Mouse (Mus musculus): ENCODE measurements around the gene Card9. TPM values are rescaled to one million over a fixed set of nuclear protein-coding genes. Genes with fewer than 3 reads are reported as not detected.

The Card9 gene
- polyA plus RNA-seq, 1 experiment from 2014 or later = 1.4 TPM

DNA sequence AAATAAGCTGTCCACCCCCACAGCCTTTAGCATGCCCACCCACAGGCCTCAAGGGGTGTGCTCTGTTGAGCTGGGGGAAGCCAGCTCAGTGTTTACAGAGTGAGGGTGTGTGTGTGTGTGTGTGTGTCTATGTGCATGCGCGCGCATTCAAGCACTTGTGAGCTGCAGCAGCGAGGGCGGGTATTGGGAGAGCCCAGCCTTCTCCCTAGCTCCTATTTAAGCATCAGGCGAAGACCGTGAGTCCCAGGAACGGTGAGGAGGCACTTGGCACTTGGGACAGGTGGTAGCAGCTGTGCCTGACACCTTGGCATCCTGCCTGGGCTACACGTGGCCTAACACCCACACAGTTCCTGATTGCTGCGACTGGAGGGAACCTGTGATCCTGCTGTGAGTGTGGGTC lies 18.7 kb downstream of the Card9 start:
- Histone ChIP-seq H3K9ac (replicated peaks) (no peak overlapping the region), H3K9me3 (no peaks in the 10 kb centered on the region), H3K4me3 (replicated peaks) (no peak overlapping the region), H3K27me3 (no peaks in the 10 kb centered on the region), H3K4me2 (replicated peaks) (no peak overlapping the region), H3K36me3 (peaks cover 88% of the 10 kb centered on the region), H3K4me1 (replicated peaks) (no peaks in the 10 kb centered on the region), H3K27ac (0 out of 2 replicates have a peak overlapping the region, but pooled peaks have one; percentile 9)
- WGBS = 92% methylated on average over 10 of the region's 10 CpGs
- ATAC-seq = no peak

DNA sequence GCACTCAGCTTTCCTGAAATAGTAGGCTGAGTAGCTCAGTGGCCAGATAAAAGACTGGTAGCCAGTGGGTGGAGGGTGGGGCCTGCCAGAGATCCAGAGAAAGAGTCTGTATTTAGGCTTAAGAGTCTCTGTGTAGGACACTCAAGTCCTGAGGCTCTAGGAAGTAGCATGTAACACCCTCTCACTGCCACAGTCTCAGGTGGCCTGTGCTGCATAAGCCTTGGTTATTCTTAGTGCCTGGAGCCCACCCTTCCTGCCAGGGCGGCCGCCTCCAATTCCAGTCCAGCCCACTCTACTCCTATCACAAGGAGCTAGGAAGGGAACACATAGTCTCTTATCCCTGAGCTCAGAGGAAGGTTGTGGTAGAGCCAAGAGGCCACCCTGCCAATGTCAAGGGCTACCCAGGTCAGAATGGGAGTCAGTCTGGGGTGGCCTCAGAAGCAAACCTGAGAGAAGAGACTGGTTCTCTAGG lies 19.2 kb downstream of the Card9 start:
- no peaks in the 10 kb centered on the region for H3K4me1 ChIP-seq (replicated peaks)
- no peaks in the 10 kb centered on the region for H3K27me3 ChIP-seq
- no peaks in the 10 kb centered on the region for H3K9me3 ChIP-seq
- H3K36me3 ChIP-seq = peaks cover 83% of the 10 kb centered on the region
- ATAC-seq = no peak
- 91% methylated on average over 2 of the region's 2 CpGs for WGBS
- no peak overlapping the region for H3K4me2 ChIP-seq (replicated peaks)
- H3K9ac ChIP-seq (replicated peaks) = no peak overlapping the region
- H3K27ac ChIP-seq = no peak overlapping the region
- no peak overlapping the region for H3K4me3 ChIP-seq (replicated peaks)

DNA sequence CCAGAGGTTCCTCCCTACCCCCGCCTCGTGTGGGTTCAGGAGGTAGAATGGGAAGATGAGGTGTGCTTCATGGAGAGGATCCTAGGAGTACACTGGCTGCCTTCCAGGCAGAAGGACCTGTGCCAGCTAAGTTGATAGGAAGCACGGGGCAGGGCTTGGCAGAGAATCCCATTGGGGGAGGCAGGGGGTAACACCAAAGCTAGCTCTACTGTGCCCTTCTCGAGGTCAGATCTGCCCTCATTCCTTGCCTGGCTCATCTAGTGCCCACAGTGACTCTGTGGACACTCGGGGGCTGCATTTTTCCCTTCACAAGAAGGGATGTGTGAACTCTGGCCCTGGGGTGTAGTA lies 21.5 kb downstream of the Card9 start:
- Histone ChIP-seq H3K4me2 (replicated peaks) (no peak overlapping the region), H3K27me3 (no peaks in the 10 kb centered on the region), H3K4me1 (replicated peaks) (no peaks in the 10 kb centered on the region), H3K9ac (replicated peaks) (no peak overlapping the region), H3K27ac (no peak overlapping the region), H3K4me3 (replicated peaks) (no peak overlapping the region), H3K36me3 (peaks cover 59% of the 10 kb centered on the region), H3K9me3 (no peaks in the 10 kb centered on the region)
- WGBS = 90% methylated on average over 5 of the region's 5 CpGs
- no peak for ATAC-seq

DNA sequence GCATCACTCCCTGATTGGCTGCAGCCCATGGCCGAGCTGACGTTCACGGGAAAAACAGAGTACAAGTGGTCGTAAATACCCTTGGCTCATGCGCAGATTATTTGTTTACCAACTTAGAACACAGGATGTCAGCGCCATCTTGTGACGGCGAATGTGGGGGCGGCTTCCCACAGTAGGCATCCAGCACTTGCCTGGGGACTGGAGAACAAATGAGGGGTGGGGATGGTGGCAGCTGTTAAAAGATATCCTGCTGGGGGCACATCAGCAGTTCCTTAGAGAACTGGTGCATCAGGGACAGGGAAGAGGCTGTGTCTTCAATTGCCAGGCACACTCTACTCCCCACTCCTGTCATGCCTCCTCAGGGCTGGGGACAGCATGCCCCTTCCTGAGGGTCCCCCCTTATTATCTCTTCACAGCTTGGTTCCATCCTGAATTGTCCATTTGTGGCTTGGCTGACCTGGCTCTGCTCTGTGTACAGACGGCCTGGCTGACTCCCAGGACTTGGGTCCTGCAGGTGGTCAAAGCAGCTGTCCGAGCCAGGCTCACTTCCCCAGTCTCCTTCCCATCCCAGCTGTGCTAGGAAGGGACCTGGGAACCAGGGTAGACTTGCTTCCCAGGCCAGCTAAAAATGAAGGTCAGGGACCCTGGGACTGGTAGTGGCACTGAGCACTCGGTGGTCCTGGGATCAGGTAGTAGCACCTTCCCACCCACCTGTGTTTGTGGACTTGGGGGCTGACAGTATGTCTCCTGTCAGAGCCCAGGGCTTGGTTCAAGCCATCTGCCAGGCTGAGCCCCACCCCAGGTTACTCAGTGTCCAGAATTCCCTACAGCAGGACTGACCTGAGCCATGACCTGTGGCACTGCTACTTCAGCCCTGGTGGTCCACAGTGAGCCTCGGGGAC lies 22.2 kb downstream of the Card9 start:
- no peak overlapping the region for H3K27ac ChIP-seq
- no peaks in the 10 kb centered on the region for H3K9me3 ChIP-seq
- no peak overlapping the region for H3K4me3 ChIP-seq (replicated peaks)
- no peaks in the 10 kb centered on the region for H3K27me3 ChIP-seq
- peaks cover 53% of the 10 kb centered on the region for H3K36me3 ChIP-seq
- no peak overlapping the region for H3K4me2 ChIP-seq (replicated peaks)
- 84% methylated on average over 9 of the region's 13 CpGs for WGBS
- no peak; the same call in 1 of the 2 replicates for ATAC-seq
- H3K4me1 ChIP-seq (replicated peaks) = no peaks in the 10 kb centered on the region
- H3K9ac ChIP-seq (replicated peaks) = no peak overlapping the region

DNA sequence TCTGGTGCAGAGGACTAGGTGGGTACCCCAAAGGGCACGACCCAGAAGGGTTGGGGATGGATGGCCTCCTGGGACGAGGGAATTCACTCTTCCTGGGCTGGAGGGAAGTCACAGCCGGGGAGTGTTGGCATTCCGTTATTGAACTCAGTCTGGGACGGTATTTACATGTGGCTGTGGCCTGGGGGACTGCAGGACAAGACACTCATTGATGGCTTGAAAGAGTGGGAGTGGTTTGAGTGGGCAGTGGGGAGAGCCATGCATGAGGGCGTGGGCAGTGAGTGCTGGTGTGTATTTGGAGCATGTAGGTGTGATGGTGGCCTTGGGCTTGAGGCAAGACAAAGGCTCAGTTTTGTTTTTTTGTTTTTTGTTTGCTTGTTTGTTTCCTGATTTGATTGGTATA lies 30.0 kb downstream of the Card9 start:
- H3K9ac ChIP-seq (replicated peaks) = no peak overlapping the region
- H3K27me3 ChIP-seq = no peaks in the 10 kb centered on the region
- H3K4me1 ChIP-seq (replicated peaks) = no peaks in the 10 kb centered on the region
- peaks cover 65% of the 10 kb centered on the region for H3K36me3 ChIP-seq
- no peak overlapping the region for H3K4me2 ChIP-seq (replicated peaks)
- H3K9me3 ChIP-seq = no peaks in the 10 kb centered on the region
- H3K27ac ChIP-seq = peak overlapping the region; percentile 14; the same call in 1 of the 2 replicates
- no peak for ATAC-seq
- no peak overlapping the region for H3K4me3 ChIP-seq (replicated peaks)
- WGBS = 82% methylated on average over 6 of the region's 6 CpGs

DNA sequence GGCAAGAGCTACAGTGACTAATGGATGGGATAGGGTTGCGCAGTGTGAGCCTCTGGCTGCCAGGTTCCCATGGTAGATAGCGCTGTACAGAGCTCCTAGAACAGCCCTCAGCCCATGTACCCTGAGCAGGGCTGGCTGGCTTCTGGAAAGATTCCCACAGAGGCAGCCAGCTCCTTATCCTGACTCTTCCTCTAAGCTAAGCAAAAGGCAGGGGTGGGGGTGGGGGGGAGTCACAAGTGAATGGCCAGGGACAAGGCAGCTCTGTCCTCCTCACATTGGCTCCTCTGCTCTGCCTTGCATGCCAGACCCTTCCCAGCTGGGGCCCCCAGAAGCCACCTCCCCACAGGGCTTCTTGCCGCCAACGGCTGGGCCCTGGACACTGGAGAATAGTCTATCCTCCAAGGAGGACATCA lies 30.7 kb downstream of the Card9 start:
- no peak overlapping the region for H3K9ac ChIP-seq (replicated peaks)
- H3K36me3 ChIP-seq = peaks cover 72% of the 10 kb centered on the region
- H3K27me3 ChIP-seq = no peaks in the 10 kb centered on the region
- no peaks in the 10 kb centered on the region for H3K9me3 ChIP-seq
- 86% methylated on average over 4 of the region's 4 CpGs for WGBS
- no peak overlapping the region for H3K4me3 ChIP-seq (replicated peaks)
- peak; percentile 57; the same call in 1 of the 2 replicates for ATAC-seq
- H3K4me2 ChIP-seq (replicated peaks) = no peak overlapping the region
- H3K27ac ChIP-seq = peak overlapping the region; percentile 21; the same call in 1 of the 2 replicates
- H3K4me1 ChIP-seq (replicated peaks) = no peaks in the 10 kb centered on the region

DNA sequence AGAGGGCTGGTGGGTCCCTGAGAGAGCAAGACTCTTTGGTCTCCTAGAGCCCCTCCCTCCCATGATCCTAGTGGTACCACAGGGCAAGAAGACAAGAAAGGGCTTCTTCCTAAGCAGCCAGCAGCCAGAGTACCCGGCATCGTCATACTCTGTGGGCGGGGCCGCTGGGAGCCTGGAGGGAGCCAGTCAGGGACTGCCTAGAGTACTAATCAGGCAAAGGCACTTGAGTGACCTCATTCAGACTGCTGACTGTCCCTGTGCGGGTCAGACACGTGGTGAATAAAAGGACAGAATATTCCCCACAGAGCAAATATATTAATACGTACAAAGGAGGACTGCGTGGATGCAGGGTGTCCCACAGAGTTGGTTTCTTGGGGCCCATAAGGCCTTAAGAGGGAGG lies 31.3 kb downstream of the Card9 start:
- 53% methylated on average over 8 of the region's 8 CpGs for WGBS
- Histone ChIP-seq H3K4me1 (replicated peaks) (no peaks in the 10 kb centered on the region), H3K27ac (0 out of 2 replicates have a peak overlapping the region, but pooled peaks have one; percentile 21), H3K36me3 (peaks cover 78% of the 10 kb centered on the region), H3K9me3 (no peaks in the 10 kb centered on the region), H3K4me2 (replicated peaks) (no peak overlapping the region), H3K4me3 (replicated peaks) (no peak overlapping the region), H3K27me3 (no peaks in the 10 kb centered on the region), H3K9ac (replicated peaks) (no peak overlapping the region)
- ATAC-seq = no peak

DNA sequence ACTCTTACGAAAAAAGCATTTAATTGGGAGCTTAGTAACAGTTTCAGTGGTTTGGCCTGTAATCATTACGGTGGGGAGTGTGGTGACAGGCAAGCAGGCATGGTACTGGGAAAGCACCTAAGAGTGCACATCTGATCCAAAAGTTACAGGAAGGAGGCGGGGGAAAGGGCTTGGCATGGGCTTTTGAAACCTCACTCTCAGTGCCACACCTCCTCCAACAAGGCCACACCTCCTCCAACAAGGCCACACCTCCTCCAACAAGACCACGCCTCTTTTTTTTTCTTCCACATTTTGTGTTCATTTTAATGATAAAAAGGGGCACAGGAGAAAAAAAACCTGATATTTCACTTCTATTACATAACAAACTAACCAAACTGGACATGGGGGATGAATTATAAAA lies 32.9 kb downstream of the Card9 start:
- Histone ChIP-seq H3K4me2 (replicated peaks) (no peak overlapping the region), H3K27me3 (no peaks in the 10 kb centered on the region), H3K9me3 (no peaks in the 10 kb centered on the region), H3K27ac (no peak overlapping the region), H3K4me3 (replicated peaks) (no peak overlapping the region), H3K36me3 (peaks cover 92% of the 10 kb centered on the region), H3K9ac (replicated peaks) (no peak overlapping the region), H3K4me1 (replicated peaks) (no peaks in the 10 kb centered on the region)
- ATAC-seq = no peak
- 91% methylated on average over 4 of the region's 4 CpGs for WGBS

DNA sequence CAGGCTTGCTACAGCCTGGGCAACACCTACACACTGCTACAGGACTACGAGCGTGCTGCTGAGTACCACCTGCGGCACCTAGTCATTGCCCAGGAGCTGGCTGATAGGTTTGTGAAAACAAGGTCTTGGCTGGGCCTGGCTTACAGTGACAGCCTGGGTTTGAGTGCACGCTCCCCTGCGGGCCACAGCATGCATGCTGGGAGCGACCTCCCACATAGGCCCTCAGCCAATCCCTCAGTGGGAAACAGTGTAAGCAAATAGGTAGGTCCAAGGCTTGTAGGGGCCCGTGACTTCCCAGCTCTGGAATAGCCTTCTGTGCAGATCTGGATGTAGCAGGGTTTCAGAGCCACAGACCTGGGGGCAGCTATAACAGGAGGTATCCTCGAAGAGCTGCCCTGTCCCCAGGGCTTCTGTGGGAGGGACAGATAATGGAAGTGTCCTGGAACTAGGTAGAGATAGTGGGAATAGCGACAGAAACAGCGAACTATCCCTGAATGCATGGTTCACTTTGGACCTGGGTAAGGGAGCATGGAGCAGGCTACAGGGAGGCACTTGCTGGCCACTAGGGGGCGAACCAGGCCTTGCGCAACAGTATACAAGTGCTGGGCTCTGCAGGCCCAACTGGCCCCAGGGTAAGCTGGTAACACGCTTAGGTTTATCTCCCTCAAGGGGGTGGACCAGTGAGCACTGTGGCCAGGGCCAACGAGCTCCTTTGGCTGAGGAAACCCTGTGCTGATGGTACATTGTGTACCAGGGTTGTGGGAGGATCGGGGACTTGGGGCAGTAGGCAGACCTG lies 35.1 kb downstream of the Card9 start:
- Histone ChIP-seq H3K36me3 (peaks cover 90% of the 10 kb centered on the region), H3K27me3 (no peaks in the 10 kb centered on the region), H3K4me3 (replicated peaks) (no peak overlapping the region), H3K4me1 (replicated peaks) (peaks cover 20% of the 10 kb centered on the region), H3K9ac (replicated peaks) (no peak overlapping the region), H3K9me3 (no peaks in the 10 kb centered on the region), H3K4me2 (replicated peaks) (no peak overlapping the region), H3K27ac (no peak overlapping the region)
- ATAC-seq = peak; percentile 75
- WGBS = 63% methylated on average over 15 of the region's 15 CpGs

DNA sequence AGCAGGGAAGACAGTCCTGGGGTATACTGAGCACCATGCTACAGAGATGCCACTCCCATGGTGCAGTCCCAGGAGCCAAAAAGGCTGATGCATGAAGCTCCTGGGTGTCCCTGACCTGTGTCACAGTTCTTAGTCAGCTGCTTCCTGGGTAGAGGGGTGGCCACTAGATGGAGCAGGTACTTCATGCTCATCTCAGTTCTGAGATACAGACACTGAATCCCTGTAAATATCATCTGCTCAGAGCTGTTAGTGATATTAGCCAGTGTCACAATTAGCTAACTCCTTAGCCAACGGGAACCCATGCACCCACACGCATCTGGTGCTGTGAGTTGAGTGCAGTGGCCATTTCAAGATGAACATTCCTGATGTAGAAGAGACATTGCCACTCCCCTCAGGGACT lies 35.8 kb downstream of the Card9 start:
- Histone ChIP-seq H3K27me3 (no peaks in the 10 kb centered on the region), H3K4me3 (replicated peaks) (no peak overlapping the region), H3K4me2 (replicated peaks) (no peak overlapping the region), H3K36me3 (peaks cover 83% of the 10 kb centered on the region), H3K9me3 (no peaks in the 10 kb centered on the region), H3K9ac (replicated peaks) (no peak overlapping the region), H3K27ac (no peak overlapping the region), H3K4me1 (replicated peaks) (peaks cover 26% of the 10 kb centered on the region)
- WGBS = 90% methylated on average over 2 of the region's 2 CpGs
- no peak for ATAC-seq

DNA sequence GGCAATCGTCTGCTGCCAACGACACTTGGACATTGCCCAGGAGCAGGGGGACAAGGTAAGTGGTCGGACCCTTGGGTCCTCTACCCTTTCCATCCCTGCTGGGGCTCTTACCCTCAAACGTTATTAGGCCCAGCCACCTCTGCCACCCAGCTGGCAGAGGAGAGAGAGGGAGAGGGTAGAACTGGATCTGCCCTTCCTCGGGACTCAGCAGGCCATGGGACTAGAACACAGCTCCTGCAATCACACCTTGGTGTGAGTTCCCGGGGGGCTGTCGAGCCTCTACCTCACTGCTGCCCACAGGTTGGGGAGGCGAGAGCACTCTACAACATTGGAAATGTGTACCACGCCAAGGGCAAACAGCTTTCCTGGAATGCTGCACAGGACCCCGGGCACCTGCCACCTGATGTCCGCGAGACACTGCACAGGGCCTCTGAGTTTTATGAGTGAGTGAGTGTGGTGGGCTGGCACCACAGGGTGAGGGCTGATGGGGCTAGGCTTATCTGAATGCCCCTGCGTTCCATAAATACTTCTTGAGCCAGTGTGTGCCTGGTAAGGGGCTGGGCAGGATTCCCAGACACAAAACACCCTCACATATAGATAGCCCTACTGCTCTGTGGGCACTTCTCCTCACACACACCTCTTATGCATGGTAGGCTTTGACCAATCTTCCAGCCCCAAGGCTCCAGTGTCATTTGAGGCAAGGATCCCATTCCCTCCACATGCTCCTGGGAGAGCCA lies 37.0 kb downstream of the Card9 start:
- no peak overlapping the region for H3K4me2 ChIP-seq (replicated peaks)
- H3K27ac ChIP-seq = no peak overlapping the region
- ATAC-seq = no peak
- H3K36me3 ChIP-seq = peaks cover 75% of the 10 kb centered on the region
- H3K9ac ChIP-seq (replicated peaks) = no peak overlapping the region
- WGBS = 95% methylated on average over 13 of the region's 13 CpGs
- H3K27me3 ChIP-seq = no peaks in the 10 kb centered on the region
- H3K9me3 ChIP-seq = no peaks in the 10 kb centered on the region
- H3K4me1 ChIP-seq (replicated peaks) = peaks cover 38% of the 10 kb centered on the region
- H3K4me3 ChIP-seq (replicated peaks) = no peak overlapping the region

Data from midbrain, embryonic 13.5 days (tissue).